Mouse (Mus musculus) stomach, postnatal 0 days (tissue): ENCODE measurements around the gene Lama5.
A peak's percentile ranks its signal among the peaks of the same experiment; 100 is the strongest.

Experiments used
- CTCF ChIP-seq: IDR thresholded peaks from 2 replicates; pipeline ENCODE4 v1.5.1; 2016; ENCODE audit warnings: antibody characterized with exemption, low read depth, mild to moderate bottlenecking, moderate library complexity
- EP300 ChIP-seq: optimal IDR thresholded peaks from 2 replicates; pipeline ENCODE3; 2016; ENCODE audit warnings: antibody characterized with exemption

- TF ChIP-seq CTCF (peak; percentile 19; the same call in 1 of the 2 replicates), EP300 (no peak)
These were observed 22.9 kb downstream of the Lama5 start for GRCm38 (mm10) chr2:180202805-180203204.
